Mouse (Mus musculus): ENCODE measurements at regions not wholly inside any gene's neighbourhood (a gene's known extent, or its start where the extent isn't known, plus 50 kb on each side); places are given as distances from the start of the nearest gene placed in this dataset.

- TF ChIP-seq EP300 (IDR thresholded peaks at IDR 0.05; ENCODE audit: low read depth) (no peak), CTCF (IDR thresholded peaks at IDR 0.05; ENCODE audit: low read depth) (no peak)
- Histone ChIP-seq H3K4me2 (ENCODE audit: low read depth) (no peak overlapping the region), H3K9me3 (ENCODE audit: control insufficient read depth, low read length) (no peaks in the 10 kb centered on the region), H3K27ac (no peak overlapping the region), H3K27me3 (ENCODE audit: control insufficient read depth, insufficient read depth, low read length) (no peaks in the 10 kb centered on the region), H3K9ac (replicated peaks) (no peak overlapping the region), H3K36me3 (replicated peaks; ENCODE audit: control insufficient read depth, insufficient read depth, low read depth) (no peaks in the 10 kb centered on the region), H3K4me1 (replicated peaks; ENCODE audit: control insufficient read depth in 2 of 2, insufficient read depth in 2 of 2, low read length in 1 of 2) (no peaks in the 10 kb centered on the region), H3K4me3 (ENCODE audit: insufficient read depth in 1 of 2, low read depth in 2 of 2, low read length in 2 of 2) (no peak overlapping the region)
- ATAC-seq (ENCODE audit: insufficient read depth) (no peak), DNase-seq (ENCODE audit: low read depth in 3 of 3, low spot score in 3 of 3) (no peak)
- WGBS (ENCODE audit: insufficient replicate concordance), result 85% methylated on average over 2 of the region's 2 CpGs
These were observed 360.1 kb upstream of the Map3k7 start for GRCm38 (mm10) chr4:31603776-31604175.

DNA sequence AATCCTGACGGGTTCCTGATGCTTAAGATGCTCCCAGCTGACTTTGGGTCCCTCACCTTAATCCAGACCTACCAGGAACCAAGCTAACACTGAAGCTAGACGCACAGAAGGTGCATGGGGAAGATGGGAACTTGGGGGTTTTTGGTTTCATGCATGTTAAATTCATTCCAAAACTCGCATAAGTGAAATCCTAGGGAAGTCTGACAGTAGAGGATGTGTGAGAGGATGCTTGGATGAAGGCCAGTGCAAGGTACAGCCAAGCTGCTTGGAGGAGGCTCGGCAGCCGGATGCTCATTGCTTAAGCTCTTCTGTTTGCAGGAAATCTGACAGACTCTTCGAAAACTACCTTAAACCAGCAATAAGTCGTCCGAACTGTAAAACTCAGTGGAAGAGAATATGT lies 355.1 kb upstream of the Map3k7 start:
- no peak for DNase-seq (ENCODE audit: low read depth in 3 of 3, low spot score in 3 of 3)
- Histone ChIP-seq H3K36me3 (replicated peaks; ENCODE audit: control insufficient read depth, insufficient read depth, low read depth) (no peaks in the 10 kb centered on the region), H3K4me3 (ENCODE audit: insufficient read depth in 1 of 2, low read depth in 2 of 2, low read length in 2 of 2) (no peak overlapping the region), H3K9ac (replicated peaks) (no peak overlapping the region), H3K9me3 (ENCODE audit: control insufficient read depth, low read length) (no peaks in the 10 kb centered on the region), H3K27me3 (ENCODE audit: control insufficient read depth, insufficient read depth, low read length) (no peaks in the 10 kb centered on the region), H3K27ac (no peak overlapping the region), H3K4me2 (ENCODE audit: low read depth) (no peak overlapping the region), H3K4me1 (replicated peaks; ENCODE audit: control insufficient read depth in 2 of 2, insufficient read depth in 2 of 2, low read length in 1 of 2) (no peaks in the 10 kb centered on the region)
- ATAC-seq (ENCODE audit: insufficient read depth), result no peak
- TF ChIP-seq EP300 (IDR thresholded peaks at IDR 0.05; ENCODE audit: low read depth), result no peak
- TF ChIP-seq CTCF (IDR thresholded peaks at IDR 0.05; ENCODE audit: low read depth), result no peak
- WGBS (ENCODE audit: insufficient replicate concordance), result 61% methylated on average over 8 of the region's 8 CpGs

DNA sequence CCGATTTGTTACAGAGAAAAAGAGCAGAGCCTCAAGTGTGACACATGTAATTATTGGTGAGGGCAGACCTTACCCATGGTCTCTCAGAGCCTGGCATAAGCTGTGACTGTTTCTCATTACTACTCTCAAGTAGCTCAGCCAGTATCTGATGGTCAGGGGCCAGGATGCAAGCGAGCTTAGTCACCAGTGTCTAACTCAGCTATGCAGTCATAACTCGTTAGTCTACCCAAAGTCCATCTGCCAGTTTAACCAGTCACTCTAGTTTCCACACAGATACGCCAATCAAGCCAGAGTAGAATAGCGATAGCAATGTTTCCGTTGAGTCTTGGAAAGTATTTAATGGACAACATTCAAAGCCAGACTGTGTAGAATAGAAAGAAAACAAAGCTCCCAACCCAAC lies 354.3 kb upstream of the Map3k7 start:
- WGBS (ENCODE audit: insufficient replicate concordance), result 63% methylated on average over 6 of the region's 6 CpGs
- TF ChIP-seq EP300 (IDR thresholded peaks at IDR 0.05; ENCODE audit: low read depth) (no peak), CTCF (IDR thresholded peaks at IDR 0.05; ENCODE audit: low read depth) (no peak)
- ATAC-seq (ENCODE audit: insufficient read depth), result no peak

DNA sequence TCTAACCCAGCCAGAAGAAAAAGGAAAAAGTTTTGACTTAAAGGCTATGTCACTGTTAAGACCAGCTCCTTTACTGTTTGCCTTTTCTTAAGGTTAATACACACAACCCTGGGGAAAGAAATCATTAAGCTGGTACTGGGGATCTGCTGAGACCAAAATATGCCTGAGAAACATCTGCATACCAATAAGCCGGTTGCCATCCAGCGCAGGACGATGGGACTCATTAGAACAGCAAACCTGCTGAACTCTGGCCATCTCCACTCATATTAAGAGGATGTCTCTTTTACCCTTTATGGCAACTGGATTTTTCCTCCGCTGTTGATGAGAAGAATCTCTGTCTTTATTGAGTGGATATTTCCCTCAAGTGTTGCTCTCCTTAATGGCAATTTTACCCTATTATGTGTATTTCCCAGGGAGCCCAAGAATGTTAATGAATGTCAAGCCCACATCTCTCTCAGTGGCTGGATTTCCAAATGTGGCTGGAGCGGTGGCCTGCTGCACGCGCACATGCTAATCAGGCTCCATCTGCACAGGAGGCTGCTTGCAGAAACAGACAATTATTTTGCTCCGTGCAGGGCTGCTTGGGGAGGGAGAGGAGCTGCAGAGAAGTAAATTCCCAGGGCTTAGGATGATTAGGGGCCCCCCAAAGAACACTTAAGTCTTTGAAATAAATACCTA lies 351.6 kb upstream of the Map3k7 start:
- ATAC-seq (ENCODE audit: insufficient read depth), result no peak
- H3K27ac ChIP-seq, result no peak overlapping the region
- 64% methylated on average over 8 of the region's 8 CpGs for whole genome bisulfite sequencing (ENCODE audit: insufficient replicate concordance)

More for the DNA sequence above, 354.3 kb upstream of the Map3k7 start:
- H3K36me3 ChIP-seq (replicated peaks; ENCODE audit: control insufficient read depth, insufficient read depth, low read depth), result no peaks in the 10 kb centered on the region
- H3K27ac ChIP-seq, result no peak overlapping the region
- no peak overlapping the region for H3K9ac ChIP-seq (replicated peaks)
- H3K9me3 ChIP-seq (ENCODE audit: control insufficient read depth, low read length), result no peaks in the 10 kb centered on the region
- H3K4me1 ChIP-seq (replicated peaks; ENCODE audit: control insufficient read depth in 2 of 2, insufficient read depth in 2 of 2, low read length in 1 of 2), result no peaks in the 10 kb centered on the region
- DNase-seq (ENCODE audit: low read depth in 3 of 3, low spot score in 3 of 3), result no peak
- H3K27me3 ChIP-seq (ENCODE audit: control insufficient read depth, insufficient read depth, low read length), result no peaks in the 10 kb centered on the region
- no peak overlapping the region for H3K4me2 ChIP-seq (ENCODE audit: low read depth)
- H3K4me3 ChIP-seq (ENCODE audit: insufficient read depth in 1 of 2, low read depth in 2 of 2, low read length in 2 of 2), result no peak overlapping the region

DNA sequence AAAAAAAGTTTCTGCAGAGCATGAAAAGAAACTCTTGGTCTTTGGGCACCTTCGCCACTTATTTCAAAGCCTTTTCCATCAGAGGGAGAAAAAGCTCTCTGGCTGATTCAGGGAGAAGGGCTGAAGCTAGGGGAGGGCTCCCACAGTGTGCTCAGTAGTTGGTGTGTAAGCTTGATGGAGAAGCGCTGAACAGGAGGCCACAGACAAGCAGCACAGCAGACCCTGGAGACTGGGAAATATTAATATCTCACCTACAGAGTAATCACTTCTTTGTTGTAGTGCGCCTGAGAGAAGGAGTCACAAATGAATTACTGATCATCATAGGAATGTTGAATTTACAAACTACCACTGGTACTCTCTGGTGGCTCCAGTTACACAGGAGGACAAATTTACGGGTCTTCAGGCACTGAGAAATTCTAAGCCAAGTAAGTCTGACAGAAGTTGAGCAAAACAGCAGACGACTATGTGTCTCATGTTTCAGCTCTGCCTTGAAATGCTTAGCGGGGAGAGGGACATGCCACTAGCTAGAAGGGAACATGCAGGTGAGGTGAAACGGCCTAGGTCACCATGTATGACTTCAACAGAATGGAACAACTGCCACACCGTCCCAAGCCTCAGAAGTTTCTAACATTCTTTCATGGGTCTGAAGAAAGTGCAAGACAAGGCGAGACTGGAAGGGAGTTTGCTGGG lies 350.9 kb upstream of the Map3k7 start:
- Histone ChIP-seq H3K4me2 (ENCODE audit: low read depth) (no peak overlapping the region), H3K4me3 (ENCODE audit: insufficient read depth in 1 of 2, low read depth in 2 of 2, low read length in 2 of 2) (no peak overlapping the region), H3K9me3 (ENCODE audit: control insufficient read depth, low read length) (no peaks in the 10 kb centered on the region), H3K27ac (no peak overlapping the region), H3K4me1 (replicated peaks; ENCODE audit: control insufficient read depth in 2 of 2, insufficient read depth in 2 of 2, low read length in 1 of 2) (no peaks in the 10 kb centered on the region), H3K9ac (replicated peaks) (no peak overlapping the region), H3K27me3 (ENCODE audit: control insufficient read depth, insufficient read depth, low read length) (no peaks in the 10 kb centered on the region), H3K36me3 (replicated peaks; ENCODE audit: control insufficient read depth, insufficient read depth, low read depth) (no peaks in the 10 kb centered on the region)
- 59% methylated on average over 9 of the region's 9 CpGs for WGBS (ENCODE audit: insufficient replicate concordance)
- DNase-seq (ENCODE audit: low read depth in 3 of 3, low spot score in 3 of 3) (no peak), ATAC-seq (ENCODE audit: insufficient read depth) (no peak)
- TF ChIP-seq CTCF (IDR thresholded peaks at IDR 0.05; ENCODE audit: low read depth) (no peak), EP300 (IDR thresholded peaks at IDR 0.05; ENCODE audit: low read depth) (no peak)

More for the DNA sequence above, 351.6 kb upstream of the Map3k7 start:
- H3K9me3 ChIP-seq (ENCODE audit: control insufficient read depth, low read length), result no peaks in the 10 kb centered on the region
- no peaks in the 10 kb centered on the region for H3K27me3 ChIP-seq (ENCODE audit: control insufficient read depth, insufficient read depth, low read length)
- H3K36me3 ChIP-seq (replicated peaks; ENCODE audit: control insufficient read depth, insufficient read depth, low read depth), result no peaks in the 10 kb centered on the region
- H3K4me3 ChIP-seq (ENCODE audit: insufficient read depth in 1 of 2, low read depth in 2 of 2, low read length in 2 of 2), result no peak overlapping the region
- no peak overlapping the region for H3K4me2 ChIP-seq (ENCODE audit: low read depth)
- no peak for DNase-seq (ENCODE audit: low read depth in 3 of 3, low spot score in 3 of 3)
- H3K4me1 ChIP-seq (replicated peaks; ENCODE audit: control insufficient read depth in 2 of 2, insufficient read depth in 2 of 2, low read length in 1 of 2), result no peaks in the 10 kb centered on the region
- no peak for TF ChIP-seq EP300 (IDR thresholded peaks at IDR 0.05; ENCODE audit: low read depth)
- no peak for TF ChIP-seq CTCF (IDR thresholded peaks at IDR 0.05; ENCODE audit: low read depth)
- no peak overlapping the region for H3K9ac ChIP-seq (replicated peaks)
